17 mouse cellular contexts compared by ENCODE assay signal in the genomic region with DNA sequence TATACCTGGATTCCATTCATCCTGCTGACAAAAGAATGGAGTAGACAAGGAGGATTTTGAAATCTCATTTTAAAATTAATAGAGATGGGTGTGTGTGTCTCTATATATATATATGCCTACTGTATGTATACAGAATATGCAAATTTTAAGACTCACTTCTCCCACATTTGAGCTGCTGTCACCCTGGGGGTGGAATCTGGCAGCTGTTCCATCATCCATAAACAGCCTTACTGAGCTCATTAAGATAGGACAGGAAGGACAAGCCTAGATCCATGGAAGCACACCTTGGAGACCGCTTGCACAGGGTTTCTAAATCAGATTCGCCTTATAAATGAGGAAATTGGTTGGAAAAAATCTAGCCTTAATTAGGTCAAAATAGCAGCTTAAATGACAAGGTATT.
"Had no signal": no experiment of that assay in that cellular context is flagged by ENCODE, and none has a peak within 500 bp of the region (broad histone marks: within the 10 kb centered on the region; RNA-seq: fewer than 3 reads in every experiment).

No protein-coding gene starts in this region.

- H3K36me3 ChIP-seq: liver, embryonic 13.5 days; midbrain, embryonic 15.5 days; neural tube, embryonic 13.5 days had no signal

- H3K9ac ChIP-seq: liver, embryonic 13.5 days; midbrain, embryonic 15.5 days; neural tube, embryonic 13.5 days had no signal

- H3K27ac ChIP-seq: kidney, postnatal 0 days; liver, embryonic 13.5 days; midbrain, embryonic 15.5 days; neural tube, embryonic 13.5 days had no signal

- H3K9me3 ChIP-seq: liver, embryonic 13.5 days; midbrain, embryonic 15.5 days; neural tube, embryonic 13.5 days had no signal

- H3K4me3 ChIP-seq: liver, embryonic 13.5 days; midbrain, embryonic 15.5 days; myocyte; neural tube, embryonic 13.5 days had no signal

- H3K4me2 ChIP-seq: liver, embryonic 13.5 days; midbrain, embryonic 11.5 days; midbrain, embryonic 15.5 days; neural tube, embryonic 13.5 days had no signal

- H3K4me1 ChIP-seq: liver, embryonic 13.5 days; midbrain, embryonic 15.5 days had no signal

- DNase-seq: kidney, adult 18-20 months; kidney, adult 9 months; kidney, postnatal 25 days; liver, embryonic 13.5 days; lung, adult 2 months; lung, postnatal 14 days; lung, postnatal 4 days; retina, postnatal 1 day; right cerebral cortex, postnatal 25 days; thymus, adult 18-20 months; thymus, postnatal 36 days had no signal

- ATAC-seq: intestine, embryonic 16.5 days; midbrain, embryonic 15.5 days had no signal

- H3K27me3 ChIP-seq: midbrain, embryonic 15.5 days; neural tube, embryonic 13.5 days had no signal
